Mouse (Mus musculus) heart, embryonic 15.5 days (tissue): ENCODE measurements around the gene Dach1. TPM values are rescaled to one million over a fixed set of nuclear protein-coding genes. Genes with fewer than 3 reads are reported as not detected.

Experiments
- ATAC-seq: fragments of 200-750 bp; cut with Nextera tagmentation; replicated peaks from 2 replicates; pipeline ENCODE4 v1.8.0; 2017; ENCODE audit warnings: low read depth, moderate TSS enrichment; ENCODE audit not compliant: insufficient number of reproducible peaks, insufficient read depth, low FRiP score
- H3K27ac ChIP-seq: fragments of 300-500 bp; sonication (generic); 2 replicates; pipeline ENCODE4 v1.5.1; 2015; ENCODE audit warnings: mild to moderate bottlenecking, inconsistent platforms
- H3K27me3 ChIP-seq: fragments of 300-500 bp; sonication (generic); 2 replicates; pipeline ENCODE4 v1.6.1; 2015; ENCODE audit warnings: inconsistent platforms
- H3K36me3 ChIP-seq: fragments of 300-500 bp; sonication (generic); 2 replicates; pipeline ENCODE4 v1.6.1; 2015; ENCODE audit warnings: mild to moderate bottlenecking, inconsistent platforms
- H3K4me1 ChIP-seq: fragments of 300-500 bp; sonication (generic); replicated peaks from 2 replicates; pipeline ENCODE4 v1.6.1; 2015; ENCODE audit warnings: inconsistent platforms
- H3K4me2 ChIP-seq: fragments of 300-500 bp; sonication (generic); 2 replicates; pipeline ENCODE4 v1.6.1; 2015; ENCODE audit warnings: inconsistent platforms, mild to moderate bottlenecking, moderate library complexity
- H3K4me3 ChIP-seq: fragments of 300-500 bp; sonication (generic); 2 replicates; pipeline ENCODE4 v1.5.1; 2015; ENCODE audit warnings: mild to moderate bottlenecking, inconsistent platforms
- H3K9ac ChIP-seq: fragments of 300-500 bp; sonication (generic); 2 replicates; pipeline ENCODE4 v1.6.1; 2015; ENCODE audit warnings: mild to moderate bottlenecking, inconsistent platforms
- H3K9me3 ChIP-seq: fragments of 300-500 bp; sonication (generic); replicated peaks from 2 replicates; pipeline ENCODE4 v1.6.1; 2016; ENCODE audit warnings: inconsistent platforms
- WGBS: fragments of 180-500 bp; shearing (Covaris S2); methylation state at CpG from one replicate; pipeline ENCODE4 v1.1.7; 2015; ENCODE audit warnings: mixed read lengths; 5-methylcytosine and 5-hydroxymethylcytosine counted together
- polyA plus RNA-seq: library from polyadenylated mRNA; unstranded; fragments of >200 nt; fragmentation: Nextera tagmentation; extraction: Ambion mirVana; gene quantifications from 2 replicates; pipeline ENCODE4 v1.2.1, GENCODE M21; 2015

Gene Dach1
- polyA plus RNA-seq, 1 experiment from 2014 or later = 2.1 TPM

- Histone ChIP-seq H3K4me2 (peak overlapping the region; percentile 31; the same call in 1 of the 2 replicates), H3K4me3 (no peak overlapping the region), H3K36me3 (no peaks in the 10 kb centered on the region), H3K4me1 (peaks cover 13% of the 10 kb centered on the region), H3K27me3 (no peaks in the 10 kb centered on the region), H3K27ac (no peak overlapping the region), H3K9ac (no peak overlapping the region), H3K9me3 (no peaks in the 10 kb centered on the region)
- WGBS = 48% methylated on average over 11 of the region's 11 CpGs
- ATAC-seq = no peak
These were observed 96.7 kb downstream of the Dach1 start for GRCm38 (mm10) chr14:98072647-98073420.

DNA sequence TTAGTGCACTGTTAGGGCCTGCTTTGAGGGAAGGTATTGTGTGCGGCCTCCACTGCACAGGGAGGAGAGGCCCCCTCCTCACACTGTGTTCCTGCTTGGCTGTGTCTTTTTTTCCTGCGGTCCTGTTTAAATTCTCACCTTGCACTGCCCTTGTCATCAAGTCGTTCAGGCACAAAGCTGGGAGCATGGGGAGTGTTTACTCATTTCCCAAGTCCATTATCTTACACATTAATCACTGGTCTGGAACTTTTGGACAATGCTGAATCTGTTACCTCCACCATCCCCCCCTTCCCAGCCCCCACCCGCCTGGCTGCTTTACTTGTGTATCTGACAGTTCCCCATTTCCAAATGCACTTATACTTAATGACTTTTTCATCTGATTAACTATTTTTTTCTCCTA lies 97.7 kb downstream of the Dach1 start:
- WGBS = 19% methylated on average over 4 of the region's 4 CpGs
- H3K27ac ChIP-seq = no peak overlapping the region
- ATAC-seq = no peak

GRCm38 (mm10) chr14:98067273-98067905 lies 102.2 kb downstream of the Dach1 start:
- no peak overlapping the region for H3K9ac ChIP-seq
- ATAC-seq = no peak
- peaks cover 6% of the 10 kb centered on the region for H3K4me1 ChIP-seq
- 69% methylated on average over 4 of the region's 4 CpGs for WGBS
- H3K9me3 ChIP-seq = no peaks in the 10 kb centered on the region
- no peaks in the 10 kb centered on the region for H3K27me3 ChIP-seq
- H3K27ac ChIP-seq = no peak overlapping the region
- no peak overlapping the region for H3K4me2 ChIP-seq
- H3K36me3 ChIP-seq = no peaks in the 10 kb centered on the region
- no peak overlapping the region for H3K4me3 ChIP-seq

More for the DNA sequence above, 97.7 kb downstream of the Dach1 start:
- Histone ChIP-seq H3K27me3 (no peaks in the 10 kb centered on the region), H3K4me3 (no peak overlapping the region), H3K9me3 (no peaks in the 10 kb centered on the region), H3K9ac (no peak overlapping the region), H3K36me3 (no peaks in the 10 kb centered on the region), H3K4me2 (no peak overlapping the region), H3K4me1 (peaks cover 13% of the 10 kb centered on the region)

GRCm38 (mm10) chr14:98064190-98064589 lies 105.4 kb downstream of the Dach1 start:
- no peak for ATAC-seq
- no peak overlapping the region for H3K4me3 ChIP-seq
- no peaks in the 10 kb centered on the region for H3K27me3 ChIP-seq
- no peak overlapping the region for H3K9ac ChIP-seq
- 80% methylated on average over 2 of the region's 2 CpGs for WGBS
- H3K36me3 ChIP-seq = no peaks in the 10 kb centered on the region
- H3K9me3 ChIP-seq = no peaks in the 10 kb centered on the region
- H3K27ac ChIP-seq = no peak overlapping the region
- no peak overlapping the region for H3K4me2 ChIP-seq
- no peaks in the 10 kb centered on the region for H3K4me1 ChIP-seq

DNA sequence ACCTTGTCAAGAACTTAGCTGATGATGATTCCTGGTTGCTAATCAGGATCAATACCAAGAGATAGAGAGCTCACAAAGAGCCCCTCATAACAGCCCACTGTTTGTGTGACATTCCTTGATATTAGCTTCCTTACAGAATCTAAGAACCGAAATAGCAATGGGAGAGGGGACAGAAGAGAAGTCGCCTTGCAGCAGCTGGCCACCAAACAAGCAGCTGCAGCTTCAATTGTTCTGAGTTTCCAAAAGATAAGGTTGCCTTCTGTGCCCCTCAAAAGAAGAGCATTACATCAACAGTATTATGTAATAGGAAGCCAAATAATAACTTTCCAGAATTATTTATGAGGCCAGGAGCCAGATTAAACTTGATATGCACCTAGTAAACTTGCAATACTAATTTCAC lies 120.2 kb downstream of the Dach1 start:
- no peak for ATAC-seq
- Histone ChIP-seq H3K9me3 (no peaks in the 10 kb centered on the region), H3K4me2 (no peak overlapping the region), H3K27me3 (no peaks in the 10 kb centered on the region), H3K4me3 (no peak overlapping the region), H3K36me3 (no peaks in the 10 kb centered on the region), H3K4me1 (no peaks in the 10 kb centered on the region), H3K27ac (no peak overlapping the region), H3K9ac (no peak overlapping the region)
- WGBS = 30% methylated on average over 2 of the region's 2 CpGs

- no peaks in the 10 kb centered on the region for H3K36me3 ChIP-seq
- 82% methylated on average over 2 of the region's 2 CpGs for WGBS
- H3K9me3 ChIP-seq = no peaks in the 10 kb centered on the region
- no peak overlapping the region for H3K4me2 ChIP-seq
- H3K27me3 ChIP-seq = no peaks in the 10 kb centered on the region
- no peaks in the 10 kb centered on the region for H3K4me1 ChIP-seq
- no peak overlapping the region for H3K9ac ChIP-seq
- no peak for ATAC-seq
- no peak overlapping the region for H3K27ac ChIP-seq
- no peak overlapping the region for H3K4me3 ChIP-seq
These were observed 121.2 kb downstream of the Dach1 start for GRCm38 (mm10) chr14:98048403-98048802.

DNA sequence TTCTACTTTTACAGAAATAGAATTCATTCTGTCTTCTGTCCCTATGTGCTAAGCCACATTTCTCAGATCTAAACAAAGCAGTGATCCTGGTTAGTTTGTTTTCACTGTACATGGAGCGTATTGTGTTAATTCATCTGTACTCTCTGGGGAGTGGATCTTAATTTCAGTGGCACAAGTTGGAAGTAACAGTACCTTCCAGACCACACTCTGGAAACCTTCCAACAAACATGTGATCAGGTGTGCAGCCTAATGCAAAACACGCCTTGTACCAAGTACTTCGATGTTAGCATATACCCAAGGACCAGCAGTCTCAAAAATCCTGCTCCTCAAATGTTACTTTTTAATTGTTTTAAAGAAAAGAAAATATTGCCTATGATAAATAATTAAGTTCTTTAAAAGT lies 121.9 kb downstream of the Dach1 start:
- ATAC-seq = no peak
- Histone ChIP-seq H3K36me3 (no peaks in the 10 kb centered on the region), H3K27ac (no peak overlapping the region), H3K4me1 (no peaks in the 10 kb centered on the region), H3K9ac (no peak overlapping the region), H3K4me3 (no peak overlapping the region), H3K4me2 (no peak overlapping the region), H3K9me3 (no peaks in the 10 kb centered on the region), H3K27me3 (no peaks in the 10 kb centered on the region)
- WGBS = 75% methylated on average over 3 of the region's 3 CpGs

DNA sequence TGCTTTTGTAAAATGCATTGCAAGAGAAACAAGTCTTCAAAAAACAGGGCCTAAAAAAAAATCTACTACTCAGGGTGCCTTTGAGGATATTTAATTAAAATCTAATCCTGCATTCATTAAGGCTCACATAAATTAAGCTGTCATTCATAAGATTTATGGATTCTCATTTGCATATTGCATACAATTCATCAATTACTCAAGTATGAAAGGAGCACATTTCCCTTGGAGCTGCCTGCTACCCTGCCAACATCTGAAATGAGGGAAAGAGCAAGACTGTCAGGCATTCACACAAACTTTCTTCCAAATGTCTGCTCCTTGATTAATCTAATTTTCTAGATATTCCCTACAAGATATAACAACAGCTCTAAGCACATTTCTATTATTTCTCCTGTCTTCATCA lies 122.6 kb downstream of the Dach1 start:
- H3K27ac ChIP-seq = no peak overlapping the region
- ATAC-seq = no peak
- no peak overlapping the region for H3K4me3 ChIP-seq
- no peaks in the 10 kb centered on the region for H3K36me3 ChIP-seq
- no peaks in the 10 kb centered on the region for H3K4me1 ChIP-seq
- H3K9ac ChIP-seq = no peak overlapping the region
- H3K4me2 ChIP-seq = no peak overlapping the region
- no peaks in the 10 kb centered on the region for H3K27me3 ChIP-seq
- no peaks in the 10 kb centered on the region for H3K9me3 ChIP-seq

DNA sequence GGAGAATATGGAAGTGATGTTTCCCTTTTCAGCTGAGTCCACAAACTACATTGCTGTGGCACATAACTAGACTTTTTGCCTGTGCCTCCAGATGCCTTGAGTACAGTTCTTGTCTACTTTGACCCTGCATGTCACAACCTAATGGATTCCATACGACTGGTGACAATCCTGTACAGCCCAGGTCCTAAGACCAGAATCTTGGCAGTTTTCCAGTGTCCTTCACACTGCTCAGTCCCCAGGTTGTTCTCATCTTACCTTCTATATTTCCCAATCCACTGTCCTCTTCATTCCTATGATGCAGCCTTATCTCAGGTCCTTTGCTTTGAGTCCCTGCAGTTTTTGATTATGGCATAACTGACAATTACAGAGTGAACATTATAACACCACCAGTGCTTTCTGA lies 131.0 kb downstream of the Dach1 start:
- WGBS = 24% methylated on average over 1 of the region's 1 CpGs
- ATAC-seq = peak; percentile 43; the same call in 1 of the 2 replicates
- H3K27ac ChIP-seq = no peak overlapping the region

GRCm38 (mm10) chr14:98037175-98037574 lies 132.4 kb downstream of the Dach1 start:
- no peaks in the 10 kb centered on the region for H3K36me3 ChIP-seq
- H3K27ac ChIP-seq = no peak overlapping the region
- H3K27me3 ChIP-seq = no peaks in the 10 kb centered on the region
- no peak for ATAC-seq
- H3K9me3 ChIP-seq = no peaks in the 10 kb centered on the region
- no peak overlapping the region for H3K9ac ChIP-seq
- H3K4me1 ChIP-seq = no peaks in the 10 kb centered on the region
- 73% methylated on average over 3 of the region's 3 CpGs for WGBS
- no peak overlapping the region for H3K4me2 ChIP-seq
- H3K4me3 ChIP-seq = no peak overlapping the region

More for the DNA sequence above, 131.0 kb downstream of the Dach1 start:
- Histone ChIP-seq H3K9ac (no peak overlapping the region), H3K4me2 (no peak overlapping the region), H3K36me3 (no peaks in the 10 kb centered on the region), H3K4me3 (no peak overlapping the region), H3K27me3 (no peaks in the 10 kb centered on the region), H3K9me3 (no peaks in the 10 kb centered on the region), H3K4me1 (no peaks in the 10 kb centered on the region)

- Histone ChIP-seq H3K4me3 (no peak overlapping the region), H3K9me3 (no peaks in the 10 kb centered on the region), H3K4me1 (no peaks in the 10 kb centered on the region), H3K27ac (no peak overlapping the region), H3K27me3 (no peaks in the 10 kb centered on the region), H3K9ac (no peak overlapping the region), H3K36me3 (no peaks in the 10 kb centered on the region), H3K4me2 (no peak overlapping the region)
- WGBS = 0% methylated on average over 1 of the region's 1 CpGs
- no peak for ATAC-seq
These were observed 134.3 kb downstream of the Dach1 start for GRCm38 (mm10) chr14:98035261-98035660.

DNA sequence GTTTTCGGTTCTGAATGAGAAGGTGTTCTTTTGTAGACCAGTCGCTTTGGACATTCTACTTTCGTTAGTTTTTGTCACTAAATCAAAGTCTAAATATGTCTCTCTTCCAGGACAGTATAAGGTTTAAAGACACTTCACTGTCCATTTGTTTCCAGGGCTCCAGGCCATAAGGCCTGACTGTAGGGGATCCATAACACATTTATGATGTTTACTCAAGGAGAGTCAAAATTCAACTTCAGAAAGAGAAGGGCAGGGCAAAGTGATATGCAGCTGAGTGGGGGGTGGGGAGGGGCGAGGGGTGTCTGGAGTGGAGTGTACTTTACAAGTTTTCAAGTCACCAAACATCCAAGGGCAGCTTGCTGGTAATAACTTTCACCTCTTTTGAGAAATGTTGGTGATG lies 146.0 kb downstream of the Dach1 start:
- Histone ChIP-seq H3K9me3 (no peaks in the 10 kb centered on the region), H3K36me3 (no peaks in the 10 kb centered on the region), H3K4me2 (no peak overlapping the region), H3K27ac (no peak overlapping the region), H3K27me3 (no peaks in the 10 kb centered on the region), H3K9ac (no peak overlapping the region), H3K4me1 (no peaks in the 10 kb centered on the region), H3K4me3 (no peak overlapping the region)
- no peak for ATAC-seq
- 71% methylated on average over 4 of the region's 4 CpGs for WGBS
